Mouse (Mus musculus) megakaryocyte, adult 5-6 weeks (primary cell): Measurements from ENCODE around the gene Abhd17b. TPM values are rescaled to one million over a fixed set of nuclear protein-coding genes. Genes with fewer than 3 reads are reported as not detected.

Source experiments
- ATAC-seq: 2 replicates; pipeline ENCODE4 v1.8.0; 2016; ENCODE audit warnings: mild to moderate bottlenecking, inconsistent platforms; ENCODE audit not compliant: poor library complexity, severe bottlenecking
- total RNA-seq, 2 experiments: library from RNA; stranded (forward) in 1 of 2; stranded (reverse) in 1 of 2; fragments of 153-499, 151-499 nt in 1 of 2; fragments of 221-1000, 200-1000 nt in 1 of 2; gene quantifications; 2 replicates each; pipeline versions ENCODE4 v1.2.3 to v1.2.4; 2015 to 2017

The Abhd17b gene
- total RNA-seq, 2 experiments from 2014 or later: 30.3 to 47.2 TPM

- no peak for ATAC-seq
Observed at GRCm38 (mm10) chr19:21727081-21727480, 74.1 kb downstream of the Abhd17b start.

DNA sequence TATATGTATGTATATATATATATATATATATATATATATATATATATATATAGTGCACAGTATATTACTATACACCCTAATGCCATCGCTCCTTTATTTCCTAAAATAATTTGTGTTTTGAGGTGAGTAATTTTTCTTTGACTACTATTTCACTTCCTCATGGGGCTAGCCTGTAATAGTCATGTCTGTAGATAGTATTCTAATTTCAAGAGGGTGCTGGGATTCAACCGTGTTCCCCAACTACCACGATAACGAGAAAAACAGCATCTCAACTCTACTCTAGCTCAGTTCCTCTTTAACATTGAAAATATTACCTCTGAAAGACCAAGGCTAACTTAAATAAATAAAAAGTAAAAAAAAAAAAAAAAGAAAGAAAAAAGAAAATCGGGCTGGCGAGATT, 75.4 kb downstream of the Abhd17b start:
- ATAC-seq: no peak

DNA sequence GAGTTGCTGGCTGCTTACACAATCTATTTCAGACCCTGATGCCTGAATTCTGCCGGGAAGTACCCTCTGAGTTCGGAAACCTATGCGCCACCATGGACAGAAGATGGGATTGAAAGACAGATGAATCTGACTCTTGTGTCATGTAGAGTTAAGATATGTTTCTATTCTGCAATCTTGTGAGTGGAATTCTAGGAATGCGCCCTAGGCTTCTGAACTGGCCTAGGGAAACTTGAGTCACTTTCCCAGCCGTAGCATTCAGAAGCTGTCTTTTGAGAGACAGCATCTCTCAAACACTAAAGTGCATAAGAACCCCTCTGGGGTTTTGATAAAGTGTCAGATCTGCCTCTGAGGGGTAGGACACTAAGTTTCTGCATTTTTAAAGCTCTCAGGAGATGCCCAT, 78.9 kb downstream of the Abhd17b start:
- ATAC-seq: no peak

DNA sequence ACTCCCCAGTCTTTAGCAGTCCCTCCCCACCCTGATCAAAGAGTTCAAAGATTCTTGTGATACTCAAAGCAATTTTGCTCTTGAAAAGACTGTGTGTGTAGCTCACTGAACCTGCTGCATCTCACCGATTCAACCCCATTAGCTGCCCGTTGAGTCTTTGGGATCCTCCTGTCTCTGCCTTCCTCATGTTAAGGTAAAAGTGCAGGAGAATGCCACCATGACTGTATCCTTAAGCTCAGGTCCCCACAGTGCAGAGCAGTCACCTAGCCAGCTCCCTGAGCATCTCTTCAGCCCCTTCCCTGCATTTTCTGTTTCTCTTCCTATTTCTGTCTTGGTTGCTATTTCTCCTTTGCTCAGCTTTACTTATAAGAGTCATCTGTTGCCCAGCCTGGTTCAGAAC, 80.2 kb downstream of the Abhd17b start:
- ATAC-seq: no peak

DNA sequence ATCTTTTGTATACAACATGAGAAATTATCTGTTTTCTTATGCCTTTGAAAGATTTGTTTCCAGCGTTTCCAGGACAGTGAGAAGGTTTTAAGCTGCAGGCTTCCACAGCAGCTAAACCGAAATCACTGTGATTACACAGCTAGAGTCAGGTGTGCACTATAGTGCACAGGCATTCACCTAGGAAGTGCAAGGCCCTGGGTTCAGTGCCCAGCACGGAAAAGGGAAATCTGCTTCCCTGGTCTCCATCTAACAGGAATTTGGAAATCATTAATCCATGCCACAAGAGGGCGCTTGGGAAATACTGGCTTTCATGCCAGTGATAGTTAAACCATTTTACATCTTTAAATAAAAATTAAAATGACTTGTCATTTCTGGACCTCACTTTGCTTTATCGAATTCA, 81.1 kb downstream of the Abhd17b start:
- ATAC-seq: no peak

Other genes starting within 250 kb of the Abhd17b start
- 165 and 167 TPM in 2 replicates for gene Gda, start 179.7 kb upstream of the Abhd17b start, total RNA-seq (2015)
- gene Gda, start 179.7 kb upstream of the Abhd17b start, total RNA-seq (2017): 226 and 236 TPM in 2 replicates
- gene 1110059E24Rik, start 209 bp upstream of the Abhd17b start, total RNA-seq (2015): 34.3 and 36.9 TPM in 2 replicates
- 54.9 and 56.5 TPM in 2 replicates for gene 1110059E24Rik, start 209 bp upstream of the Abhd17b start, total RNA-seq (2017)
- gene Cemip2, start 125.2 kb downstream of the Abhd17b start, total RNA-seq (2015): 8.1 and 9.0 TPM in 2 replicates
- gene Cemip2, start 125.2 kb downstream of the Abhd17b start, total RNA-seq (2017): 16.0 and 19.3 TPM in 2 replicates